Mouse (Mus musculus): ENCODE results near the gene Stk39. TPM values are rescaled to one million over a fixed set of nuclear protein-coding genes. Genes with fewer than 3 reads are reported as not detected.
A peak's percentile ranks its signal among the peaks of the same experiment; 100 is the strongest.

Gene Stk39
- polyA plus RNA-seq, 1 experiment from 2014 or later, result 16.9 TPM

GRCm38 (mm10) chr2:68470891-68471758 lies 943 bp downstream of the Stk39 start:
- peak; percentile 68 for ATAC-seq (ENCODE audit: insufficient number of reproducible peaks, insufficient read depth, low FRiP score, low TSS enrichment, low read depth)
- WGBS, result under 1% methylated on average over 78 of the region's 87 CpGs
- peaks cover 11% of the 10 kb centered on the region; the same call in 1 of the 2 replicates for H3K27me3 ChIP-seq
- H3K4me3 ChIP-seq, result peak overlapping the region; percentile 91
- no peaks in the 10 kb centered on the region for H3K36me3 ChIP-seq
- no peaks in the 10 kb centered on the region for H3K9me3 ChIP-seq
- peak overlapping the region; percentile 87 for H3K27ac ChIP-seq
- H3K4me2 ChIP-seq, result peak overlapping the region; percentile 94
- peaks cover 6% of the 10 kb centered on the region for H3K4me1 ChIP-seq
- H3K9ac ChIP-seq, result peak overlapping the region; percentile 91

- Histone ChIP-seq H3K4me3 (no peak overlapping the region), H3K9me3 (no peaks in the 10 kb centered on the region), H3K27ac (no peak overlapping the region), H3K4me1 (peaks cover 6% of the 10 kb centered on the region), H3K9ac (no peak overlapping the region), H3K36me3 (no peaks in the 10 kb centered on the region), H3K27me3 (0 out of 2 replicates have a peak, but pooled peaks cover 7% of the 10 kb centered on the region), H3K4me2 (no peak overlapping the region)
- ATAC-seq (ENCODE audit: insufficient number of reproducible peaks, insufficient read depth, low FRiP score, low TSS enrichment, low read depth), result no peak
- WGBS, result 90% methylated on average over 3 of the region's 3 CpGs
Observed at GRCm38 (mm10) chr2:68469491-68469890, 2.6 kb downstream of the Stk39 start.

- Histone ChIP-seq H3K9me3 (no peaks in the 10 kb centered on the region), H3K27ac (no peak overlapping the region), H3K4me2 (no peak overlapping the region), H3K36me3 (no peaks in the 10 kb centered on the region), H3K27me3 (0 out of 2 replicates have a peak, but pooled peaks cover 3% of the 10 kb centered on the region), H3K9ac (no peak overlapping the region), H3K4me1 (peaks cover 6% of the 10 kb centered on the region), H3K4me3 (no peak overlapping the region)
- ATAC-seq (ENCODE audit: insufficient number of reproducible peaks, insufficient read depth, low FRiP score, low TSS enrichment, low read depth), result no peak
- WGBS, result 53% methylated on average over 7 of the region's 7 CpGs
Observed at GRCm38 (mm10) chr2:68468698-68469097, 3.4 kb downstream of the Stk39 start.

GRCm38 (mm10) chr2:68468259-68468658 lies 3.8 kb downstream of the Stk39 start:
- Histone ChIP-seq H3K27ac (no peak overlapping the region), H3K4me3 (no peak overlapping the region), H3K36me3 (no peaks in the 10 kb centered on the region), H3K4me1 (peaks cover 6% of the 10 kb centered on the region), H3K4me2 (no peak overlapping the region), H3K9ac (no peak overlapping the region), H3K9me3 (no peaks in the 10 kb centered on the region), H3K27me3 (0 out of 2 replicates have a peak, but pooled peaks cover 3% of the 10 kb centered on the region)
- no peak for ATAC-seq (ENCODE audit: insufficient number of reproducible peaks, insufficient read depth, low FRiP score, low TSS enrichment, low read depth)
- WGBS, result 89% methylated on average over 14 of the region's 14 CpGs

- Histone ChIP-seq H3K9ac (no peak overlapping the region), H3K27me3 (0 out of 2 replicates have a peak, but pooled peaks cover 3% of the 10 kb centered on the region), H3K9me3 (no peaks in the 10 kb centered on the region), H3K36me3 (no peaks in the 10 kb centered on the region), H3K4me2 (no peak overlapping the region), H3K4me1 (peaks cover 6% of the 10 kb centered on the region), H3K27ac (no peak overlapping the region), H3K4me3 (no peak overlapping the region)
- no peak for ATAC-seq (ENCODE audit: insufficient number of reproducible peaks, insufficient read depth, low FRiP score, low TSS enrichment, low read depth)
- 85% methylated on average over 9 of the region's 9 CpGs for WGBS
Observed at GRCm38 (mm10) chr2:68467085-68467978, 4.7 kb downstream of the Stk39 start.

GRCm38 (mm10) chr2:68466124-68467070 lies 5.7 kb downstream of the Stk39 start:
- WGBS, result 66% methylated on average over 19 of the region's 19 CpGs

GRCm38 (mm10) chr2:68465266-68466123 lies 6.6 kb downstream of the Stk39 start:
- no peak overlapping the region for H3K4me3 ChIP-seq
- 78% methylated on average over 19 of the region's 19 CpGs for WGBS
- H3K9me3 ChIP-seq, result no peaks in the 10 kb centered on the region
- no peak overlapping the region for H3K27ac ChIP-seq
- ATAC-seq (ENCODE audit: insufficient number of reproducible peaks, insufficient read depth, low FRiP score, low TSS enrichment, low read depth), result no peak
- no peak overlapping the region for H3K4me2 ChIP-seq
- H3K36me3 ChIP-seq, result 0 out of 2 replicates have a peak, but pooled peaks cover 2% of the 10 kb centered on the region
- 0 out of 2 replicates have a peak, but pooled peaks cover 3% of the 10 kb centered on the region for H3K27me3 ChIP-seq
- no peak overlapping the region for H3K9ac ChIP-seq
- H3K4me1 ChIP-seq, result peaks cover under 1% of the 10 kb centered on the region

More at GRCm38 (mm10) chr2:68466124-68467070, 5.7 kb downstream of the Stk39 start:
- H3K4me3 ChIP-seq, result no peak overlapping the region
- 0 out of 2 replicates have a peak, but pooled peaks cover 3% of the 10 kb centered on the region for H3K27me3 ChIP-seq
- ATAC-seq (ENCODE audit: insufficient number of reproducible peaks, insufficient read depth, low FRiP score, low TSS enrichment, low read depth), result no peak
- H3K9me3 ChIP-seq, result no peaks in the 10 kb centered on the region
- no peaks in the 10 kb centered on the region for H3K36me3 ChIP-seq
- peaks cover 6% of the 10 kb centered on the region for H3K4me1 ChIP-seq
- no peak overlapping the region for H3K9ac ChIP-seq
- H3K4me2 ChIP-seq, result no peak overlapping the region
- H3K27ac ChIP-seq, result no peak overlapping the region

GRCm38 (mm10) chr2:68464456-68464855 lies 7.6 kb downstream of the Stk39 start:
- 0 out of 2 replicates have a peak, but pooled peaks cover 4% of the 10 kb centered on the region for H3K36me3 ChIP-seq
- H3K4me3 ChIP-seq, result no peak overlapping the region
- H3K27me3 ChIP-seq, result 0 out of 2 replicates have a peak, but pooled peaks cover under 1% of the 10 kb centered on the region
- H3K9ac ChIP-seq, result no peak overlapping the region
- H3K4me2 ChIP-seq, result no peak overlapping the region
- over 99% methylated on average over 4 of the region's 4 CpGs for WGBS
- no peak overlapping the region for H3K27ac ChIP-seq
- ATAC-seq (ENCODE audit: insufficient number of reproducible peaks, insufficient read depth, low FRiP score, low TSS enrichment, low read depth), result no peak
- no peaks in the 10 kb centered on the region for H3K4me1 ChIP-seq
- H3K9me3 ChIP-seq, result no peaks in the 10 kb centered on the region

- no peak overlapping the region for H3K9ac ChIP-seq
- WGBS, result 76% methylated on average over 4 of the region's 4 CpGs
- H3K4me2 ChIP-seq, result no peak overlapping the region
- H3K27me3 ChIP-seq, result no peaks in the 10 kb centered on the region
- H3K36me3 ChIP-seq, result peaks cover 9% of the 10 kb centered on the region; the same call in 1 of the 2 replicates
- no peak overlapping the region for H3K4me3 ChIP-seq
- H3K4me1 ChIP-seq, result no peaks in the 10 kb centered on the region
- H3K27ac ChIP-seq, result no peak overlapping the region
- H3K9me3 ChIP-seq, result no peaks in the 10 kb centered on the region
- ATAC-seq (ENCODE audit: insufficient number of reproducible peaks, insufficient read depth, low FRiP score, low TSS enrichment, low read depth), result no peak
Observed at GRCm38 (mm10) chr2:68463801-68464200, 8.3 kb downstream of the Stk39 start.

GRCm38 (mm10) chr2:68458115-68458514 lies 14.0 kb downstream of the Stk39 start:
- Histone ChIP-seq H3K27ac (no peak overlapping the region), H3K36me3 (peaks cover 9% of the 10 kb centered on the region; the same call in 1 of the 2 replicates), H3K4me3 (no peak overlapping the region), H3K9ac (no peak overlapping the region), H3K27me3 (no peaks in the 10 kb centered on the region), H3K4me2 (no peak overlapping the region), H3K4me1 (0 out of 2 replicates have a peak, but pooled peaks cover 4% of the 10 kb centered on the region), H3K9me3 (no peaks in the 10 kb centered on the region)
- 87% methylated on average over 5 of the region's 5 CpGs for WGBS
- ATAC-seq (ENCODE audit: insufficient number of reproducible peaks, insufficient read depth, low FRiP score, low TSS enrichment, low read depth), result no peak

Data from embryonic facial prominence, embryonic 13.5 days (tissue).